Comparison of ENCODE assay signal across 11 mouse cellular contexts in the genomic region with DNA sequence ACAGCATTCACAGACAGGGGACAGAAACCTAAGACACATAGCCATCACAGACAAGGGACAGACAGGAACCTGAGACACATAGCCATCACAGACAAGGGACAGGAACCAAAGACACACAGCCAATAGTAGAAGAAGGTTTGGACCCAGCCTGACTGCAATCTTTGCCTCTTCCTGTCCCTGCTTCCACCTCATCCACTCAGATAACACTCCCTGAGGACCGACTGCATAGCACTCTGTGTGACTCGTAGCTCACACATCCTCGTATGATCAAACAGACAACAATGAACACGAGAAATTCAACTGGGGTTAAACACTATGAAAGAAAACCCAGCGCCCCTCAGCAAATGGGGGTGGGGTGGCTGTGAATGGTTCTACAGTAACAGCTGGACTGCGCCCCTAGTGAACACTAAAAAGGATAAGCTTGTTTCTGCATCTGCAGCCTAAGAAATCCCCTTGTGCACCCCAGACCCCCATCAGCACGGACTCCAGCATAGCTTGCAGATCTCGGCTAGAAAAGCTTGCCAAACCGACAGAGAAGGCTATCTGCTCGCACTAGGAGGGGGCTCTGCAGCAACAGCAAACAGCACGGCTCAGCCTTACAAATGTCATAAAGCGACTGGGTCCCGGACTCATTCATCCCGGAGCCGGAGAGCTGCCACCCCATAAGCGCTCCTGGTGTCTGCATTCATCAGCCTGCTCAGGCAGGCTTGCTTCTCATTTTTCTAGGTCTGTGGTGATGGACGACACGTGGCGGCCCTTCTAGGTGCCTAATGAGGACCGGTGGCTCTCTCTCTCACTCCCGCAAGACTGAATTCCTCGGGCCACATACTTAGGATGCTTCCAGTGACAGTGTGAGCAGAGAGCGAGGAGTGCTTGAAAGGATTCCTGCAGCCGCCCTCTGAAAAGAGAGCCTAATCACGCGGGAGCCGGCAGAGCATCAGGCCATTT. TPM values are rescaled to one million over a fixed set of nuclear protein-coding genes. Genes with fewer than 3 reads are reported as not detected.
DNase-seq lines count a peak whose midpoint lies in the region; ATAC-seq lines count a peak whose summit lies in the region.
"Had no signal": no experiment of that assay in that cellular context is flagged by ENCODE, and none has a peak within 500 bp of the region (broad histone marks: within the 10 kb centered on the region; RNA-seq: fewer than 3 reads in every experiment).

No protein-coding gene starts in this region.

- H3K36me3 ChIP-seq in heart, embryonic 15.5 days, result no peaks in the 10 kb centered on the region
- no peaks in the 10 kb centered on the region for H3K36me3 ChIP-seq in hindbrain, embryonic 10.5 days
- H3K36me3 ChIP-seq in midbrain, embryonic 15.5 days (replicated peaks), result no peaks in the 10 kb centered on the region
- H3K36me3 ChIP-seq: G1E; liver, embryonic 13.5 days had no signal

- peaks cover 35% of the 10 kb centered on the region for H3K4me1 ChIP-seq in heart, embryonic 15.5 days (replicated peaks)
- H3K4me1 ChIP-seq in hindbrain, embryonic 10.5 days (replicated peaks), result peaks cover 75% of the 10 kb centered on the region
- H3K4me1 ChIP-seq in midbrain, embryonic 15.5 days, result peaks cover 51% of the 10 kb centered on the region

- H3K27me3 ChIP-seq in heart, embryonic 15.5 days, result no peaks in the 10 kb centered on the region
- peaks cover 69% of the 10 kb centered on the region for H3K27me3 ChIP-seq in hindbrain, embryonic 10.5 days (ENCODE audit: insufficient read depth, poor library complexity, severe bottlenecking)
- no peaks in the 10 kb centered on the region for H3K27me3 ChIP-seq in midbrain, embryonic 15.5 days (replicated peaks)

- peak overlapping the region; percentile 62 for H3K4me2 ChIP-seq in heart, embryonic 15.5 days
- H3K4me2 ChIP-seq in midbrain, embryonic 15.5 days, result peak overlapping the region; percentile 44
- H3K4me2 ChIP-seq: liver, embryonic 13.5 days had no signal

- no peak for DNase-seq in heart, adult 9 months (ENCODE audit: low spot score in 2 of 2)
- DNase-seq in ZHBTc4 (ENCODE audit: low read depth, low spot score), result peak; percentile 49
- DNase-seq in hindbrain, embryonic 10.5 days (ENCODE audit: low spot score), result peak; percentile 55
- DNase-seq in spleen, postnatal 4 days (ENCODE audit: low spot score in 2 of 2), result no peak
- no peak for DNase-seq in gastrocnemius, postnatal 14 days
- no peak for DNase-seq in adrenal gland, postnatal 25 days
- DNase-seq: cerebellum, adult 9-11 months; liver, embryonic 13.5 days had no signal

- intact Hi-C loops in gastrocnemius, postnatal 14 days (cut with DNase I; ENCODE audit: low total_unique reads), result no loop called here

- peak overlapping the region; percentile 26 for H3K4me3 ChIP-seq in heart, embryonic 15.5 days
- peak overlapping the region; percentile 35 for H3K4me3 ChIP-seq in hindbrain, embryonic 10.5 days
- H3K4me3 ChIP-seq in midbrain, embryonic 15.5 days, result peak overlapping the region; percentile 17
- H3K4me3 ChIP-seq: liver, embryonic 13.5 days had no signal

- H3K9ac ChIP-seq in heart, embryonic 15.5 days, result no peak overlapping the region; the same call in 1 of the 2 replicates
- H3K9ac ChIP-seq in midbrain, embryonic 15.5 days, result 0 out of 2 replicates have a peak overlapping the region, but pooled peaks have one; percentile 21
- H3K9ac ChIP-seq: liver, embryonic 13.5 days had no signal

- H3K9me3 ChIP-seq in heart, embryonic 15.5 days (replicated peaks), result no peaks in the 10 kb centered on the region
- H3K9me3 ChIP-seq in hindbrain, embryonic 10.5 days, result no peaks in the 10 kb centered on the region
- H3K9me3 ChIP-seq in midbrain, embryonic 15.5 days, result no peaks in the 10 kb centered on the region
- H3K9me3 ChIP-seq: G1E; liver, embryonic 13.5 days had no signal

- 0 out of 2 replicates have a peak, but pooled peaks have one; percentile 25 for ATAC-seq in heart, embryonic 15.5 days (replicated peaks; ENCODE audit: insufficient number of reproducible peaks, insufficient read depth, low FRiP score, low read depth)
- ATAC-seq in midbrain, embryonic 15.5 days (replicated peaks), result peak; percentile 55

- H3K27ac ChIP-seq in heart, embryonic 15.5 days, result 0 out of 2 replicates have a peak overlapping the region, but pooled peaks have one; percentile 31
- H3K27ac ChIP-seq in hindbrain, embryonic 10.5 days, result peak overlapping the region; percentile 69
- H3K27ac ChIP-seq in midbrain, embryonic 15.5 days, result peak overlapping the region; percentile 70
- H3K27ac ChIP-seq: liver, embryonic 13.5 days had no signal

- WGBS in heart, embryonic 15.5 days, result 20% methylated on average over 27 of the region's 27 CpGs
- 18% methylated on average over 27 of the region's 27 CpGs for WGBS in hindbrain, embryonic 10.5 days
- 8% methylated on average over 27 of the region's 27 CpGs for WGBS in midbrain, embryonic 15.5 days

RNA-seq across cellular contexts. Expression of gene Man1c1, which starts 44.5 kb away (rescaled TPM):
- 5.1 and 6.6 TPM in 2 replicates for polyA plus RNA-seq in heart, embryonic 15.5 days (2015; fragmentation: Nextera tagmentation; extraction: Ambion mirVana)
- 3.7 and 4.1 TPM in 2 replicates for polyA plus RNA-seq in hindbrain, embryonic 10.5 days (2016; fragmentation: Nextera tagmentation; extraction: Ambion mirVana)
- polyA plus RNA-seq in midbrain, embryonic 15.5 days (2015; fragmentation: Nextera tagmentation; extraction: Ambion mirVana), result 3.8 and 4.3 TPM in 2 replicates
- 1 to 10 TPM; 7.9 to 9.5 TPM for total RNA-seq in gastrocnemius, postnatal 14 days (2021)
- 16.7 and 22.0 TPM in 2 replicates for total RNA-seq in adrenal gland, postnatal 25 days (2021)
- polyA plus RNA-seq: G1E had no signal

Comparison
In these comparisons a context has a peak if more than half of its experiments do, and no peak if none do; other contexts are left out.
1. DNase-seq: peak in ZHBTc4 (single experiment) and hindbrain, embryonic 10.5 days (single experiment); none in heart, adult 9 months (0 of 2), spleen, postnatal 4 days (0 of 2), gastrocnemius, postnatal 14 days (single experiment) and adrenal gland, postnatal 25 days (single experiment).
2. Peak in every context shown above with its lines, with median percentiles within 50 percentile points of each other: H3K27ac ChIP-seq and H3K4me3 ChIP-seq.